In genomic region chr8:105990856-105991387, GRCm38 (mm10) we compare ENCODE assay signal across 8 mouse cellular contexts. TPM values are rescaled to one million over a fixed set of nuclear protein-coding genes. Genes with fewer than 3 reads are reported as not detected.
DNase-seq lines count a peak whose midpoint lies in the region; ATAC-seq and TF ChIP-seq lines count a peak whose summit lies in the region.

Gene Dus2, plus strand, starts transcription at chr8:105991337.

- H3K4me3 ChIP-seq in embryonic facial prominence, embryonic 12.5 days = peak within 1 kb of the TSS; percentile 5; the same call in 1 of the 2 replicates
- no peak within 1 kb of the TSS for H3K4me3 ChIP-seq in limb, embryonic 15.5 days
- H3K4me3 ChIP-seq in midbrain, postnatal 0 days (ENCODE audit: low read depth, low read length) = no peak within 1 kb of the TSS

- no peak within 1 kb of the TSS for H3K27ac ChIP-seq in embryonic facial prominence, embryonic 12.5 days
- no peak within 1 kb of the TSS for H3K27ac ChIP-seq in limb, embryonic 15.5 days
- no peak within 1 kb of the TSS for H3K27ac ChIP-seq in midbrain, postnatal 0 days (ENCODE audit: low read depth, low read length)

- H3K9ac ChIP-seq in embryonic facial prominence, embryonic 12.5 days = no peak within 1 kb of the TSS
- no peak within 1 kb of the TSS for H3K9ac ChIP-seq in limb, embryonic 15.5 days
- H3K9ac ChIP-seq in midbrain, postnatal 0 days (replicated peaks; ENCODE audit: low read length, poor library complexity, severe bottlenecking) = no peak within 1 kb of the TSS

- 10% methylated on average over 15 of the region's 15 CpGs for WGBS in embryonic facial prominence, embryonic 12.5 days
- WGBS in limb, embryonic 15.5 days = 9% methylated on average over 15 of the region's 15 CpGs
- WGBS in midbrain, postnatal 0 days = 11% methylated on average over 15 of the region's 15 CpGs

- H3K36me3 ChIP-seq in embryonic facial prominence, embryonic 12.5 days = no peaks in the 10 kb centered on the region
- no peaks in the 10 kb centered on the region for H3K36me3 ChIP-seq in limb, embryonic 15.5 days
- no peaks in the 10 kb centered on the region for H3K36me3 ChIP-seq in midbrain, postnatal 0 days (ENCODE audit: insufficient read depth, low read length)

- ATAC-seq in embryonic facial prominence, embryonic 12.5 days (ENCODE audit: insufficient number of reproducible peaks, insufficient read depth, low FRiP score, low TSS enrichment) = 0 out of 2 replicates have a peak, but pooled peaks have one; percentile 41
- ATAC-seq in limb, embryonic 15.5 days (ENCODE audit: insufficient number of reproducible peaks, low FRiP score, low TSS enrichment, low read depth) = peak; percentile 65; the same call in 1 of the 2 replicates
- no peak for ATAC-seq in midbrain, postnatal 0 days (ENCODE audit: low FRiP score)

- H3K4me1 ChIP-seq in embryonic facial prominence, embryonic 12.5 days = no peaks in the 10 kb centered on the region
- peaks cover 5% of the 10 kb centered on the region; the same call in 1 of the 2 replicates for H3K4me1 ChIP-seq in limb, embryonic 15.5 days
- no peaks in the 10 kb centered on the region for H3K4me1 ChIP-seq in midbrain, postnatal 0 days (ENCODE audit: insufficient read depth, low read length)

- TF ChIP-seq CTCF in midbrain, postnatal 0 days (IDR thresholded peaks at IDR 0.05) = peak; percentile 77

- DNase-seq in 416B (ENCODE audit: low read depth) = peak; percentile 90
- DNase-seq in adrenal gland, postnatal 36 days = peak; percentile 83 to 92
- peak; percentile 79 for DNase-seq in heart, adult 8-10 months (ENCODE audit: low spot score)
- DNase-seq in kidney, adult 8-10 months = peak; percentile 65 to 75
- DNase-seq in midbrain, postnatal 0 days (ENCODE audit: low spot score) = peak; percentile 80
- peak; percentile 75 to 82 for DNase-seq in spleen, postnatal 36 days (ENCODE audit: low spot score in 2 of 2)

- peak within 1 kb of the TSS; percentile 28 for H3K4me2 ChIP-seq in embryonic facial prominence, embryonic 12.5 days (replicated peaks)
- H3K4me2 ChIP-seq in limb, embryonic 15.5 days = peak within 1 kb of the TSS; percentile 20; the same call in 1 of the 2 replicates
- H3K4me2 ChIP-seq in midbrain, postnatal 0 days (ENCODE audit: low read depth, low read length, poor library complexity, severe bottlenecking) = no peak within 1 kb of the TSS

- no peaks in the 10 kb centered on the region for H3K9me3 ChIP-seq in embryonic facial prominence, embryonic 12.5 days
- no peaks in the 10 kb centered on the region for H3K9me3 ChIP-seq in limb, embryonic 15.5 days
- no peaks in the 10 kb centered on the region for H3K9me3 ChIP-seq in midbrain, postnatal 0 days (ENCODE audit: low read length)

- H3K27me3 ChIP-seq in embryonic facial prominence, embryonic 12.5 days = 0 out of 2 replicates have a peak, but pooled peaks cover 3% of the 10 kb centered on the region
- no peaks in the 10 kb centered on the region for H3K27me3 ChIP-seq in limb, embryonic 15.5 days
- H3K27me3 ChIP-seq in midbrain, postnatal 0 days (ENCODE audit: insufficient read depth, low read length) = no peaks in the 10 kb centered on the region

RNA-seq across cellular contexts. Expression of gene Dus2, which starts in this region (rescaled TPM):
- total RNA-seq in adrenal gland, postnatal 36 days (2021) = 10 to 100 TPM; 16.0 to 19.3 TPM
- 25.3 and 26.6 TPM in 2 replicates for polyA plus RNA-seq in embryonic facial prominence, embryonic 12.5 days (2016; fragmentation: Nextera tagmentation; extraction: Ambion mirVana)
- 10 to 100 TPM in 1 of 4 experiments, 1 to 10 TPM in 3; 8.5 to 10.9 (median 8.7) TPM for total RNA-seq in heart, adult 8-10 months (2022)
- 22.3 and 25.2 TPM in 2 replicates for polyA plus RNA-seq in limb, embryonic 15.5 days (2015; fragmentation: Nextera tagmentation; extraction: Ambion mirVana)
- total RNA-seq in midbrain, postnatal 0 days (2014; rRNA removed) = 16.3 and 18.8 TPM in 2 replicates
- polyA plus RNA-seq in midbrain, postnatal 0 days (2015; fragmentation: Nextera tagmentation; extraction: Ambion mirVana) = 21.3 and 22.2 TPM in 2 replicates
